Mouse (Mus musculus) naive thymus-derived CD4-positive, alpha-beta T cell, adult 5 months (primary cell): Measurements from ENCODE around the gene Tnxb. TPM values are rescaled to one million over a fixed set of nuclear protein-coding genes. Genes with fewer than 3 reads are reported as not detected.

ENCODE experiments used
- polyA plus RNA-seq: library from polyadenylated mRNA; unstranded; fragments of 100-300 nt; shearing (Covaris generic); gene quantifications from one replicate; pipeline ENCODE4 v1.2.1, GENCODE M21; 2017

Gene Tnxb
- polyA plus RNA-seq = not detected

DNA sequence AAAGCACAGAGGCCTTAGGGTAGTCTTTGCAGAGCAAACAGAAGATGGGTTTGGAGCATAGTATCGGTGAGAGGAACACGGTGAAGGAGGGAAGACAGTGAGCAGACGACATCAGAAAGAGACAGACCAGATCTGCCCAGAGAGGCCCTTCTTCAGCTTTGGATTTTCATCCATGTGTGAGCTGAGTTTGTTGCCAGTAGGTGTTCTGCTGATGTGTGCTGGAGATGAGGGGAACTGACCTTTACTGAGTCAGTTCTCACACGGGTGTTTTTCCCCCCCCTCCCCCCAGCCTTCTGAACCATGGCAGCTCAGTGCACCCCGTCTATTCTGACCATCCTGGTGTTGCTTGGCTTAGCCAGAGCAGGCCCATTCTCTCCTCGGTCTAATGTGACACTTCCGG is at the start of gene Tnxb:
Gene Tnxb, plus strand, starts transcription at position 301 of the 400 bp plus-strand sequence.

DNA sequence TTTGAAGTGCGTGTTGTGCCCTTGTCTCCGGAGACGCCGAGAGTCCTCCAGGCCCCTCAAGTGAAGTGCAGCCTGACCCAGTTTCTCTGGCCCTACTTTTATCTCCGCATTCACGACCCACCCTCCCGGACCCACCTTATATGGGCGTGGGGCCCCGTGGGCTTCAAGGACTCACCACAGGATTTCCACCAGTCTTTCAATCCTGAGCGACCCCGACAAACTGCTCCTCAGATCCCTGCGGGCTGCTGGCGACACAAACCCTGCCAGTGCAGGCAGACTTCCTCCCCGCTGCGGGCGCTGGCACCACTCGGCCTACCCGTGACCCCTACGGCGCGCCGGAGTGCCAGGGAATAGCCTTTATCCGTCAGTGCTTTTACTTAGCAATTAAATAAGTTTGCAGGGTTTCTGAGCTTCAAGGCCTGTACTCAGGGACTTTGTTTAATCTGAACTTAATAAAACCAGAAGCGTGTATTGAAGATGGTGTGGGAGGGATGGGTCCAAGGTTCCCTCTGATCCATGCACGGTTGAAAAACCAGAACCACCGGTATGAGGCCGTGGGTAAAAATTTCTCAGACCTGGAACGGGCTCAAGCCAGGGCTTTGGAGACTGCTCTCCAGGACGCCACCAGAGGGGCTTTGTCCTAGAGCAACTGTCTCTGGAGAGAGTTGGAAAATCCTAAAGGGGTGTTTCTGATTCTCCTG is 42.2 kb upstream of the Tnxb start, which contains the start of gene Ppt2:
Gene Ppt2, minus strand, starts transcription at position 568 of the 701 bp plus-strand sequence.

DNA sequence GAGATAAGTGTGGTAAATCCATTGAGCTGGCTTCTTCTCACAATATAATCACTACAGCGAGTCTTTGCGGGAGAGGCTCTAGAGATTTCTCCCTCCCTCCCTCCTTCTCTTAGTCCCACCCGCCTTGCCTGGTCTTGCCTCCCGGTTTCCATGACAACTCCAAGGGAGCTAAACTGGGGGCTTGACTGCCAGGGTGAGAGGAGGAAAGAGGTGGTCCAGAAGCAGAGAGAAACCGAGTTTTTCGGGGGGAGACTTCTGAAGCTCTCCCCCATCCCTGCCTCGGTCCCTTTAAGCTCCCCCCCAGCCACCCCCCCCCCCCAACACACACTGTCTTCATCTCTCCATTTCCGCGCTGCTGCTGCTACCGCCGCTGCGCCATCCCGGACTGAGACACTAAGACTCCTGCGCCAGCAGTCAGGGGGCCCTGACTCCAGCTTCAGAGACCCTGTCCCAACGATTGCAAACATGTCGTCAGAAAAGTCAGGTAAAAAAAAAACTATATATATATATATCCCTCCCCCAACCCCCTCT is 41.0 kb upstream of the Tnxb start, which contains the start of gene Prrt1:
Gene Prrt1, plus strand, starts transcription at position 313 of the 531 bp plus-strand sequence.

DNA sequence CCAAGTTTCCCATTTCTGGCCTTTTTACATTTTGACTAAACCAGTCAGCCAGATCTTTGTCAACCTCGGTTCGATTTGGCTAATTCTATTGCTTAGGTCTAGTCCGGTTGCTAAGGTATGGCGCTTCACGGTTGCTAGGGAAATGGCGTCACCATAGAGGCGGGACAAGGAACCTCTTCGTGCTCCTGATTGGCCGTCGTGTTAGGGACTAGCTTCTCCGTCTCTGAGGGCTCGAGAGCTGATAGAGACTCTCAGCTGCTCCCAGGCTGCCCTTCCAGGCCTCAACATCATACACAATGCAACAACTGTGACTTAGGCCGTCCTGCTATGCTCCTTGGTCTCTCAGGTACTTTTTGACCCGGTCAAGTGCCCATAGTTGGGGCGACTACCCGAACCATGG is 25.7 kb upstream of the Tnxb start, which contains the start of gene Fkbpl:
Gene Fkbpl, plus strand, starts transcription at position 157 of the 400 bp plus-strand sequence.

DNA sequence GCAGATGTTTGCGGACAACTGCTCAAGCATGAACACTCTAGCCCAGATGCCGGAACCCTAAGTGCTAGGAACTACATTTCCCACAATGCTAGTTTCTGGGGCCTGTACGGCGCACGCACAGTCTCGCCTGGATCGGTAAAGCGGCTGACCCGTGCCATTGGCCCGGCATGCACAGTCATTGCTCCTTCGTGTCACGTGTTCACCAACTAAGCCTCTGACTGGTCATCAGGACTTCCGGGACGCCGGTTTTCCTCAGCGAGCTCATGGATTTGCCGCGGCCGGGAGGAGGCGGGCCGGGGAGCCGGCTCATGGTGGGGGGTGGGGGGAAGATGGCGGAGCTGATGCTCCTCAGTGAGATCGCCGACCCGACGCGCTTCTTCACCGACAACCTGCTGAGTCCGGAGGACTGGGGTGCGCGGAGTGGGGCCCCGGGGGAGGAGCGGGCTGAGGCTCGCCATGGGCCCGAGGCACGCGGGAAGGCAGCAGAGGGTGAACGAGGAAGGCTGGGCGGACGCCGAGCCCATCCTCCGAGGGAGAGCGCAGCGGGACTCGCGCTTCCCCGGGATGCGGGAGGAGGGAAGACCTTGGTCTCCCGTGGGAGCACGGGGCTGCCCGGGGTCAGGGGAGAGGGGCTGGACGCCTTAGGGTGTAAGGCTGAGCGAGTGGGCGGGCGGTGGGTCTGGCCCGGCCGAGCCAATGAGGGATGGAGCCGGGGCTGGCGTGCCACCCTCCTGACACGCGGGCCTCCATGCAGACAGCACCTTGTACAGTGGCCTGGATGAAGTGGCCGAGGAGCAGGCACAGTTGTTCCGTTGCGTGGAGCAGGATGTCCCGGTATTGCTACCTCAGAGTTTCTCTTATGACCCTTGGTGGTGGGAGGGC is 23.2 kb upstream of the Tnxb start, which contains the start of gene Atf6b:
Gene Atf6b, plus strand, starts transcription at position 241 of the 882 bp plus-strand sequence.

DNA sequence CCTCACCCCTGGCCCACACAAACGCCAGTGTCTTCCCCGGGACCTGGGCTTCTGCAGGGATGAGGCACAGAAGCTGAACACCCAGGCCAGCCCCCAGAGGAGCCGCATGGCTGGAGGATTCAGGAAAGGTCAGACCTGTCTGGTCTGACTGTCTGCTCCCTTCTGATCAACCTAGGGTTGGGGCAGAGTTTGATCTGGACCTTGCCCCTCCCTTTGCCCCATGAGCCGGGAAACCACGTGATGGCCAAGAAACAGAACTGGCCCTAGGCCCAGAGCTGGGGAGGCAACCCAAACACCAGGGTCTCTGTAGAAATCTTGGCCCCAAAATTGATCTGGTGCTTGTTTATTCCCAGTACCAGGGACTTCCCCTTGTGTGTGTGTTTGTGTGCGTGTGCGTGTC is 73.4 kb downstream of the Tnxb start, which contains the start of gene C4b:
Gene C4b, minus strand, starts transcription at position 164 of the 400 bp plus-strand sequence.

Other genes starting within 250 kb of the Tnxb start
- not detected for gene Btnl4, start 193.2 kb upstream of the Tnxb start, polyA plus RNA-seq
- not detected for gene Btnl6, start 153.2 kb upstream of the Tnxb start, polyA plus RNA-seq
- gene Notch4, start 106.3 kb upstream of the Tnxb start, polyA plus RNA-seq = 0.12 TPM
- 267 TPM for gene Gpsm3, start 80.7 kb upstream of the Tnxb start, polyA plus RNA-seq
- 12.2 TPM for gene Pbx2, start 79.3 kb upstream of the Tnxb start, polyA plus RNA-seq
- 1.7 TPM for gene Ager, start 72.7 kb upstream of the Tnxb start, polyA plus RNA-seq
- gene Rnf5, start 66.8 kb upstream of the Tnxb start, polyA plus RNA-seq = 56.4 TPM
- gene Agpat1, start 66.3 kb upstream of the Tnxb start, polyA plus RNA-seq = 16.8 TPM
- 3.1 TPM for gene Egfl8, start 54.6 kb upstream of the Tnxb start, polyA plus RNA-seq
- 17.4 TPM for gene Ppt2, start 42.0 kb upstream of the Tnxb start, polyA plus RNA-seq
- gene Prrt1, start 41.0 kb upstream of the Tnxb start, polyA plus RNA-seq = 9.7 TPM
- 2.8 TPM for gene Fkbpl, start 25.8 kb upstream of the Tnxb start, polyA plus RNA-seq
- gene Atf6b, start 23.4 kb upstream of the Tnxb start, polyA plus RNA-seq = 47.3 TPM
- gene C4b, start 73.3 kb downstream of the Tnxb start, polyA plus RNA-seq = not detected
- gene Cyp21a1, start 134.0 kb downstream of the Tnxb start, polyA plus RNA-seq = not detected
- 18.7 TPM for gene Stk19, start 166.4 kb downstream of the Tnxb start, polyA plus RNA-seq
- gene Dxo, start 166.5 kb downstream of the Tnxb start, polyA plus RNA-seq = 89.1 TPM
- gene Skiv2l, start 179.7 kb downstream of the Tnxb start, polyA plus RNA-seq = 137 TPM
- gene Nelfe, start 179.9 kb downstream of the Tnxb start, polyA plus RNA-seq = 27.2 TPM
- gene Cfb, start 192.0 kb downstream of the Tnxb start, polyA plus RNA-seq = not detected
- 0.32 TPM for gene Zbtb12, start 208.9 kb downstream of the Tnxb start, polyA plus RNA-seq
- gene Gm20547, start 211.5 kb downstream of the Tnxb start, polyA plus RNA-seq = not detected
- gene C2, start 227.7 kb downstream of the Tnxb start, polyA plus RNA-seq = not detected
- gene Ehmt2, start 227.9 kb downstream of the Tnxb start, polyA plus RNA-seq = 49.8 TPM
- not detected for gene Slc44a4, start 243.9 kb downstream of the Tnxb start, polyA plus RNA-seq